ENCODE assay signal across 8 mouse cellular contexts in the genomic region with DNA sequence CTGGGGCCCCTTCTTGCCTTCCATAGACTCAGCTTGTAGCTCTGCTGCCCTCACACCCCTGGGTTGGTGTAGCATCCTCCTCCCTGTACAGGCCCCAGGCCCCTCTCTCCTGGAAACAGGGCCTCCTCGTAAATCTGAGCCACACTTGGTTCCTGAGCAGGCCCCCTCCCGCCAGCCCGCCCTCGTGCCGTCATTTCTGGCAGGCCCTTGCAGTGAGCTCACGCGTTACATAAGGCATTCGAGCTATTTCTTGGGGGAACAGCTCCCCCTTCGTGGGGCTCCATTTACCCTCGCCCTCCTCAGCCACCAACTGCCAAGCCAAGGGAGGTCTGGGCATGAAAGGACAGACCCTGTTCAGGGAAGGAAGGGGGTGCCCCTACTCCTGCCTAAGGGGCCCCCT. TPM values are rescaled to one million over a fixed set of nuclear protein-coding genes. Genes with fewer than 3 reads are reported as not detected.
DNase-seq lines count a peak whose midpoint lies in the region; ATAC-seq and TF ChIP-seq lines count a peak whose summit lies in the region.

No protein-coding gene starts in this region.

- no peak for DNase-seq in CH12.LX (ENCODE audit: extremely low read depth)
- DNase-seq in forebrain, embryonic 14.5 days (ENCODE audit: low spot score): peak; percentile 84
- DNase-seq in kidney, postnatal 10 days: peak; percentile 87
- DNase-seq in liver, adult 2 months (ENCODE audit: extremely low read depth, low read depth, low spot score): no peak

- TF ChIP-seq CTCF in CH12.LX (conservative IDR thresholded peaks at IDR 0.05 in 1 of 2, IDR thresholded peaks at IDR 0.05 in 1 of 2; ENCODE audit: low read depth in 2 of 2, low read length in 2 of 2): no peak
- TF ChIP-seq CTCF in liver, adult 2 months (IDR thresholded peaks at IDR 0.05; ENCODE audit: low read depth, low read length): no peak

- peaks cover 21% of the 10 kb centered on the region for H3K27me3 ChIP-seq in CH12.LX (replicated peaks)
- H3K27me3 ChIP-seq in forebrain, embryonic 14.5 days (replicated peaks; ENCODE audit: control insufficient read depth, insufficient read depth, low read length): no peaks in the 10 kb centered on the region
- H3K27me3 ChIP-seq in heart, embryonic 15.5 days: no peaks in the 10 kb centered on the region
- no peaks in the 10 kb centered on the region for H3K27me3 ChIP-seq in liver, adult 2 months (ENCODE audit: control insufficient read depth, insufficient read depth, low read length)
- no peaks in the 10 kb centered on the region for H3K27me3 ChIP-seq in neural tube, embryonic 12.5 days (replicated peaks)

- TF ChIP-seq RAD21 in CH12.LX (IDR thresholded peaks at IDR 0.05; ENCODE audit: low read depth, low read length): no peak; the same call in 1 of the 2 replicates

- H3K36me3 ChIP-seq in CH12.LX (replicated peaks in 1 of 2; ENCODE audit: control insufficient read depth in 1 of 2, insufficient read depth in 1 of 2, low read length in 1 of 2): no peaks in the 10 kb centered on the region
- H3K36me3 ChIP-seq in forebrain, embryonic 14.5 days (ENCODE audit: control insufficient read depth, insufficient read depth, low read length): no peaks in the 10 kb centered on the region
- H3K36me3 ChIP-seq in heart, embryonic 15.5 days: no peaks in the 10 kb centered on the region
- no peaks in the 10 kb centered on the region for H3K36me3 ChIP-seq in liver, adult 2 months (ENCODE audit: control insufficient read depth, insufficient read depth, low read length)
- no peaks in the 10 kb centered on the region for H3K36me3 ChIP-seq in neural tube, embryonic 12.5 days

- peak overlapping the region; percentile 30 for H3K4me2 ChIP-seq in CH12.LX (ENCODE audit: insufficient read depth, low read depth, poor library complexity, severe bottlenecking)
- no peak overlapping the region for H3K4me2 ChIP-seq in forebrain, embryonic 14.5 days (ENCODE audit: low read length)
- H3K4me2 ChIP-seq in heart, embryonic 15.5 days: peak overlapping the region; percentile 57
- H3K4me2 ChIP-seq in neural tube, embryonic 12.5 days (replicated peaks): peak overlapping the region; percentile 4; the same call in 1 of the 2 replicates

- H3K4me1 ChIP-seq in CH12.LX (ENCODE audit: control insufficient read depth in 1 of 2, insufficient read depth in 2 of 2): peaks cover 42 to 48% of the 10 kb centered on the region in 2 experiments
- H3K4me1 ChIP-seq in brown adipose tissue, adult 24 weeks (ENCODE audit: control insufficient read depth, insufficient read depth, insufficient read length, low read length): peaks cover 26% of the 10 kb centered on the region
- peaks cover 32% of the 10 kb centered on the region for H3K4me1 ChIP-seq in forebrain, embryonic 14.5 days (ENCODE audit: control insufficient read depth, insufficient read depth, low read length)
- H3K4me1 ChIP-seq in heart, embryonic 15.5 days (replicated peaks): peaks cover 60% of the 10 kb centered on the region
- H3K4me1 ChIP-seq in liver, adult 2 months (ENCODE audit: control insufficient read depth, insufficient read depth, low read length): peaks cover 12% of the 10 kb centered on the region; the same call in 1 of the 2 replicates
- H3K4me1 ChIP-seq in neural tube, embryonic 12.5 days: peaks cover 31% of the 10 kb centered on the region

- no peak for TF ChIP-seq EP300 in CH12.LX (IDR thresholded peaks at IDR 0.05; ENCODE audit: low read length)

- H3K27ac ChIP-seq in CH12.LX (ENCODE audit: insufficient read depth, low read depth): peak overlapping the region; percentile 22; the same call in 1 of the 2 replicates
- H3K27ac ChIP-seq in brown adipose tissue, adult 24 weeks (replicated peaks; ENCODE audit: low read depth, low read length): peak overlapping the region; percentile 96
- H3K27ac ChIP-seq in forebrain, embryonic 14.5 days (ENCODE audit: low read depth, low read length): peak overlapping the region; percentile 84
- H3K27ac ChIP-seq in heart, embryonic 15.5 days: peak overlapping the region; percentile 99
- H3K27ac ChIP-seq in liver, adult 2 months (replicated peaks; ENCODE audit: insufficient read depth, low read depth, low read length): peak overlapping the region; percentile 68
- peak overlapping the region; percentile 54; the same call in 1 of the 2 replicates for H3K27ac ChIP-seq in neural tube, embryonic 12.5 days

- in situ Hi-C loops in CH12.LX (cut with MboI; ENCODE audit: low pct_ligation_motif_present, low pct_unique_long_range_greater_than_20kb, low sequenced_read_pairs): loop anchor here (5.0 to 25.0 kb wide), 2 partner anchors 72 to 272 kb away; a partner anchor contains a TSS

- H3K4me3 ChIP-seq in CH12.LX (replicated peaks in 1 of 3; ENCODE audit: low read depth in 2 of 3, low read length in 2 of 3, poor library complexity in 1 of 3): no peak overlapping the region
- H3K4me3 ChIP-seq in brown adipose tissue, adult 24 weeks (ENCODE audit: insufficient read depth, low read depth, low read length): no peak overlapping the region
- no peak overlapping the region for H3K4me3 ChIP-seq in forebrain, embryonic 14.5 days (ENCODE audit: low read depth, low read length)
- peak overlapping the region; percentile 29; the same call in 1 of the 2 replicates for H3K4me3 ChIP-seq in heart, embryonic 15.5 days
- no peak overlapping the region for H3K4me3 ChIP-seq in liver, adult 2 months (ENCODE audit: insufficient read depth, low read depth, low read length)
- no peak overlapping the region for H3K4me3 ChIP-seq in neural tube, embryonic 12.5 days

- ATAC-seq in forebrain, embryonic 14.5 days: peak; percentile 61
- peak; percentile 45 for ATAC-seq in heart, embryonic 15.5 days (replicated peaks; ENCODE audit: insufficient number of reproducible peaks, insufficient read depth, low FRiP score, low read depth)
- peak; percentile 31; the same call in 1 of the 2 replicates for ATAC-seq in neural tube, embryonic 12.5 days (ENCODE audit: low FRiP score, low read depth)
- no peak for ATAC-seq in megakaryocyte progenitor cell, adult 5-6 weeks (replicated peaks; ENCODE audit: poor library complexity)

- no peaks in the 10 kb centered on the region for H3K9me3 ChIP-seq in CH12.LX (replicated peaks; ENCODE audit: low read length)
- H3K9me3 ChIP-seq in forebrain, embryonic 14.5 days (replicated peaks; ENCODE audit: control insufficient read depth, low read length): no peaks in the 10 kb centered on the region
- no peaks in the 10 kb centered on the region for H3K9me3 ChIP-seq in heart, embryonic 15.5 days (replicated peaks)
- no peaks in the 10 kb centered on the region for H3K9me3 ChIP-seq in neural tube, embryonic 12.5 days

- H3K9ac ChIP-seq in CH12.LX (ENCODE audit: insufficient read depth, low read depth): no peak overlapping the region
- H3K9ac ChIP-seq in forebrain, embryonic 14.5 days (ENCODE audit: low read length): peak overlapping the region; percentile 40
- peak overlapping the region; percentile 55 for H3K9ac ChIP-seq in heart, embryonic 15.5 days
- peak overlapping the region; percentile 31; the same call in 1 of the 2 replicates for H3K9ac ChIP-seq in liver, adult 2 months (ENCODE audit: low read depth, low read length)
- H3K9ac ChIP-seq in neural tube, embryonic 12.5 days: peak overlapping the region; percentile 40; the same call in 1 of the 2 replicates

- TF ChIP-seq POLR2A in CH12.LX (IDR thresholded peaks at IDR 0.05; ENCODE audit: low read depth, low read length): no peak
- TF ChIP-seq POLR2A in liver, adult 2 months (IDR thresholded peaks at IDR 0.05; ENCODE audit: extremely low read depth, insufficient read depth, low read length): no peak

- 10% methylated on average over 10 of the region's 10 CpGs for WGBS in forebrain, embryonic 14.5 days
- 3% methylated on average over 10 of the region's 10 CpGs for WGBS in heart, embryonic 15.5 days
- WGBS in liver, adult 2 months: 72% methylated on average over 10 of the region's 10 CpGs
- WGBS in neural tube, embryonic 12.5 days: 19% methylated on average over 10 of the region's 10 CpGs

- no peaks in the 10 kb centered on the region for H3K79me2 ChIP-seq in CH12.LX (replicated peaks; ENCODE audit: control insufficient read depth, extremely low read depth, insufficient read depth, poor library complexity, severe bottlenecking)
- H3K79me2 ChIP-seq in liver, adult 2 months (ENCODE audit: control insufficient read depth, insufficient read depth, low read length): no peaks in the 10 kb centered on the region

- dilution Hi-C loops in CH12.LX (cut with MboI; ENCODE audit: extremely low pct_ligation_motif_present, extremely low pct_unique_long_range_greater_than_20kb, low sequenced_read_pairs): no loop called here

TF ChIP-seq in CH12.LX, 34 proteins besides CTCF, POLR2A, EP300 and RAD21:
- TF ChIP-seq BHLHE40 (IDR thresholded peaks at IDR 0.05; ENCODE audit: low read depth, low read length) (peak; percentile 77), IRF4 (IDR thresholded peaks at IDR 0.05; ENCODE audit: low read depth, low read length) (no peak), UBTF (IDR thresholded peaks at IDR 0.05; ENCODE audit: low read depth, low read length) (no peak)
TF ChIP-seq in CH12.LX: peak in this region for 1.

RNA-seq across cellular contexts. Expression of a gene that starts 11.5 kb away (rescaled TPM):
- total RNA-seq in CH12.LX (2012; rRNA removed) (9.9 and 10.1 TPM in 2 replicates), CH12.LX (2014; rRNA removed) (3.3 and 4.1 TPM in 2 replicates)
- polyA plus RNA-seq in CH12.LX (2012; ENCODE audit: insufficient read length, low read depth): 14.1 and 17.9 TPM in 2 replicates
- 18.9 and 20.2 TPM in 2 replicates for polyA plus RNA-seq in brown adipose tissue, adult 24 weeks (2012; ENCODE audit: insufficient read depth, insufficient read length, missing spikeins)
- polyA plus RNA-seq in forebrain, embryonic 14.5 days (2014; fragmentation: Nextera tagmentation; extraction: Ambion mirVana): 16.2 and 17.1 TPM in 2 replicates
- polyA plus RNA-seq in heart, embryonic 15.5 days (2015; fragmentation: Nextera tagmentation; extraction: Ambion mirVana): 11.0 and 13.6 TPM in 2 replicates
- total RNA-seq in liver, adult 2 months (2014; rRNA removed): 4.2 and 7.5 TPM in 2 replicates
- 19.3 and 19.5 TPM in 2 replicates for polyA plus RNA-seq in liver, adult 2 months (2012; rRNA removed)
- polyA plus RNA-seq in neural tube, embryonic 12.5 days (2016; fragmentation: Nextera tagmentation; extraction: Ambion mirVana): 12.3 and 13.2 TPM in 2 replicates
- 16.9 and 19.7 TPM in 2 replicates for total RNA-seq in megakaryocyte progenitor cell, adult 5-6 weeks (2015)
- total RNA-seq in megakaryocyte progenitor cell, adult 5-6 weeks (2017): 5.0 and 5.7 TPM in 2 replicates

RNA-seq across cellular contexts. Expression of a gene that starts 15.7 kb away (rescaled TPM):
- total RNA-seq in CH12.LX (2012; rRNA removed): 42.1 and 45.0 TPM in 2 replicates
- total RNA-seq in CH12.LX (2014; rRNA removed): 24.1 and 31.0 TPM in 2 replicates
- 35.7 and 36.4 TPM in 2 replicates for polyA plus RNA-seq in CH12.LX (2012; ENCODE audit: insufficient read length, low read depth)
- 18.7 and 21.7 TPM in 2 replicates for polyA plus RNA-seq in brown adipose tissue, adult 24 weeks (2012; ENCODE audit: insufficient read depth, insufficient read length, missing spikeins)
- 81.2 and 87.4 TPM in 2 replicates for polyA plus RNA-seq in forebrain, embryonic 14.5 days (2014; fragmentation: Nextera tagmentation; extraction: Ambion mirVana)
- 64.7 and 67.7 TPM in 2 replicates for polyA plus RNA-seq in heart, embryonic 15.5 days (2015; fragmentation: Nextera tagmentation; extraction: Ambion mirVana)
- 5.4 and 7.4 TPM in 2 replicates for total RNA-seq in liver, adult 2 months (2014; rRNA removed)
- polyA plus RNA-seq in liver, adult 2 months (2012; rRNA removed): 28.6 and 33.8 TPM in 2 replicates
- polyA plus RNA-seq in neural tube, embryonic 12.5 days (2016; fragmentation: Nextera tagmentation; extraction: Ambion mirVana): 87.5 and 89.3 TPM in 2 replicates
- total RNA-seq in megakaryocyte progenitor cell, adult 5-6 weeks (2015): 28.6 and 46.3 TPM in 2 replicates
- total RNA-seq in megakaryocyte progenitor cell, adult 5-6 weeks (2017): 14.2 and 17.6 TPM in 2 replicates

Comparison
In these comparisons a context has a peak if more than half of its experiments do, and no peak if none do; other contexts are left out.
1. DNase-seq: peak in forebrain, embryonic 14.5 days (single experiment) and kidney, postnatal 10 days (single experiment); none in CH12.LX (single experiment) and liver, adult 2 months (single experiment).
2. H3K27ac ChIP-seq: peak in every context shown above with its lines; median percentile 99 in heart, embryonic 15.5 days; 96 in brown adipose tissue, adult 24 weeks; 84 in forebrain, embryonic 14.5 days; 68 in liver, adult 2 months; 54 in neural tube, embryonic 12.5 days; 22 in CH12.LX.